Mouse (Mus musculus) spleen, embryonic (tissue): ENCODE data around the gene Ssbp1.

Experiments
- CTCF ChIA-PET: fragments of 350-600 bp; sonication (Branson Sonifier 250); formaldehyde crosslinking; loops from one replicate; lab custom pipeline; 2022; lab: Charles Lee

The Ssbp1 gene

GRCm38 (mm10) chr6:40470916-40471719 lies at the start of gene Ssbp1:
Gene Ssbp1, plus strand, starts transcription at chr6:40471352.
- CTCF ChIA-PET = no interaction called here

GRCm38 (mm10) chr6:40423013-40423412 lies 48.1 kb upstream of the Ssbp1 start:
- CTCF ChIA-PET = interaction anchor here (0.7 to 2.6 kb wide), 2 partner anchors 16 to 33 kb away, joined by 6 to 8 read pairs; partner anchors contain the start of gene Wee2

GRCm38 (mm10) chr6:40423774-40424173 lies 47.4 kb upstream of the Ssbp1 start:
- CTCF ChIA-PET = interaction anchor here (0.6 to 2.6 kb wide), 2 partner anchors 15 to 24 kb away, joined by 3 to 8 read pairs; partner anchors contain the start of gene Wee2

GRCm38 (mm10) chr6:40427441-40427840 lies 43.7 kb upstream of the Ssbp1 start:
- CTCF ChIA-PET = interaction anchor here (0.5 kb wide), 1 partner anchor 36 kb away, joined by 3 read pairs; no protein-coding TSS in a partner anchor

GRCm38 (mm10) chr6:40428696-40429095 lies 42.5 kb upstream of the Ssbp1 start:
- CTCF ChIA-PET = no interaction called here

GRCm38 (mm10) chr6:40429521-40429931 lies 41.6 kb upstream of the Ssbp1 start:
- CTCF ChIA-PET = no interaction called here

- CTCF ChIA-PET = no interaction called here
Measured at GRCm38 (mm10) chr6:40430251-40430650, 40.9 kb upstream of the Ssbp1 start.

- CTCF ChIA-PET = no interaction called here
Measured at GRCm38 (mm10) chr6:40430878-40431277, 40.3 kb upstream of the Ssbp1 start.

- CTCF ChIA-PET = no interaction called here
Measured at GRCm38 (mm10) chr6:40431356-40431755, 39.8 kb upstream of the Ssbp1 start.

- CTCF ChIA-PET = no interaction called here
Measured at GRCm38 (mm10) chr6:40431812-40432211, 39.3 kb upstream of the Ssbp1 start.

- CTCF ChIA-PET = no interaction called here
Measured at GRCm38 (mm10) chr6:40432346-40433275, 38.5 kb upstream of the Ssbp1 start.

- CTCF ChIA-PET = no interaction called here
Measured at GRCm38 (mm10) chr6:40434697-40435096, 36.5 kb upstream of the Ssbp1 start.

- CTCF ChIA-PET = no interaction called here
Measured at GRCm38 (mm10) chr6:40435151-40436046, 35.8 kb upstream of the Ssbp1 start.

GRCm38 (mm10) chr6:40436047-40436483 lies 35.1 kb upstream of the Ssbp1 start, which contains the start of gene E330009J07Rik:
Gene E330009J07Rik, minus strand, starts transcription at chr6:40436135.
- CTCF ChIA-PET = interaction anchor here (0.7 kb wide), 1 partner anchor 41 kb away, joined by 10 read pairs; no protein-coding TSS in a partner anchor

GRCm38 (mm10) chr6:40438936-40439335 lies 32.2 kb upstream of the Ssbp1 start, which contains the start of gene Wee2:
Gene Wee2, plus strand, starts transcription at chr6:40439088.
- CTCF ChIA-PET = interaction anchor here (2.9 kb wide), 1 partner anchor 15 kb away, joined by 8 read pairs; no protein-coding TSS in a partner anchor

- CTCF ChIA-PET = interaction anchor here (2.9 kb wide), 1 partner anchor 16 kb away, joined by 8 read pairs; no protein-coding TSS in a partner anchor
Measured at GRCm38 (mm10) chr6:40439731-40440130, 31.4 kb upstream of the Ssbp1 start.

GRCm38 (mm10) chr6:40441276-40441675 lies 29.9 kb upstream of the Ssbp1 start:
- CTCF ChIA-PET = no interaction called here

- CTCF ChIA-PET = no interaction called here
Measured at GRCm38 (mm10) chr6:40441755-40442154, 29.4 kb upstream of the Ssbp1 start.

- CTCF ChIA-PET = no interaction called here
Measured at GRCm38 (mm10) chr6:40443281-40443928, 27.7 kb upstream of the Ssbp1 start.

- CTCF ChIA-PET = interaction anchor here (0.6 kb wide), 1 partner anchor 25 kb away, joined by 3 read pairs; no protein-coding TSS in a partner anchor
Measured at GRCm38 (mm10) chr6:40448626-40449025, 22.5 kb upstream of the Ssbp1 start.
